Mouse (Mus musculus) hindbrain, embryonic 15.5 days (tissue): Measurements from ENCODE around the gene Cenpf. TPM values are rescaled to one million over a fixed set of nuclear protein-coding genes. Genes with fewer than 3 reads are reported as not detected.

Experiments
- ATAC-seq: fragments of 200-750 bp; cut with Nextera tagmentation; 2 replicates; pipeline ENCODE4 v1.8.0; 2017; ENCODE audit warnings: low read depth, moderate number of reproducible peaks, moderate TSS enrichment; ENCODE audit not compliant: low FRiP score
- H3K27ac ChIP-seq: fragments of 300-500 bp; sonication (generic); replicated peaks from 2 replicates; pipeline ENCODE4 v1.5.1; 2015; ENCODE audit warnings: mild to moderate bottlenecking, inconsistent platforms
- H3K27me3 ChIP-seq: fragments of 300-500 bp; sonication (generic); 2 replicates; pipeline ENCODE4 v1.6.1; 2015; ENCODE audit warnings: control low read depth, inconsistent platforms
- H3K36me3 ChIP-seq: fragments of 300-500 bp; sonication (generic); 2 replicates; pipeline ENCODE4 v1.6.1; 2015; ENCODE audit warnings: control low read depth, inconsistent platforms
- H3K4me1 ChIP-seq: fragments of 300-500 bp; sonication (generic); replicated peaks from 2 replicates; pipeline ENCODE4 v1.6.1; 2015; ENCODE audit warnings: control low read depth, inconsistent platforms
- H3K4me2 ChIP-seq: fragments of 300-500 bp; sonication (generic); 2 replicates; pipeline ENCODE4 v1.6.1; 2015; ENCODE audit warnings: moderate library complexity, mild to moderate bottlenecking, inconsistent platforms
- H3K4me3 ChIP-seq: fragments of 300-500 bp; sonication (generic); 2 replicates; pipeline ENCODE4 v1.5.1; 2015; ENCODE audit warnings: mild to moderate bottlenecking, inconsistent platforms
- H3K9ac ChIP-seq: fragments of 300-500 bp; sonication (generic); 2 replicates; pipeline ENCODE4 v1.6.1; 2015; ENCODE audit warnings: inconsistent platforms
- H3K9me3 ChIP-seq: fragments of 300-500 bp; sonication (generic); 2 replicates; pipeline ENCODE4 v1.6.1; 2016; ENCODE audit warnings: control low read depth, inconsistent platforms
- WGBS: fragments of 180-500 bp; shearing (Covaris S2); methylation state at CpG from one replicate; pipeline ENCODE4 v1.1.7; 2015; 5-methylcytosine and 5-hydroxymethylcytosine counted together
- polyA plus RNA-seq: library from polyadenylated mRNA; unstranded; fragments of >200 nt; fragmentation: Nextera tagmentation; extraction: Ambion mirVana; gene quantifications from 2 replicates; pipeline ENCODE4 v1.2.1, GENCODE M21; 2015

The Cenpf gene
- polyA plus RNA-seq, result 21.0 and 25.3 TPM in 2 replicates

DNA sequence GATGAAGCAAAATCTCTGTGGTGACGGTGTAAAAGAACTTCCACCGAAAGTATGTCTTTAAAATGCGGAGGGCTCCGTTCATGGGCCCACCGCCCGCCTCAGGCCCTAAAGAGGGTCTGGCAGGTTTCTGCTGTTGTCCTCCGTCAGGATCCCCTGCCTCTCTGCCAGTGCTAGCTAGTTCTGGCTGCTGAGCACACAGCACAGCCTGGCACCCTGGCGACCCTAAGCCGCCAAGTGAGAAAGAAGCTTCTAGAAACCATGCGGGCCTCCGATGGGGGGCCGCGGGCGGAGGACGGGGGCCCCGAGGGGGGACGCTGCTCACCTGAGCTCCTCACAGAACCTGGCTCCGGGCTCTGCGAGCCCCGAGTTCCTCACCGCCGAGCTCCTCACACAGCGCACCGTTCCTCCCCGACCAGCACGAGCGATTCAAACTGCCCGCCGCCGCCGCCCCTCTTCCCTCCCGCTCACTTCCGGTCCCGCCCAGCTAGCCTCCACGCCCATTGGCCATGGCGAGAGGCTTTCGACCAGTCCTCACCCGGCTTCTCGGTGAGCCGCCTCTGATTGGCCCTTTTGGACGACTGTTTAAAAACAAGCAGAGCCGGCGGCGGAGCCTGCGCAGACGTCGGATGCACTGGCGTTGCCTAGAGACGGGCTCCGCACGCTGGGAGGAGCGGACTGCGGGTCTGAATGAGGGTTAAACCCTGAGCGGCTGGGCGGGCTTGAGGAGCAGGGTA is at the start of gene Cenpf:
TSS of gene Cenpf (minus strand) at position 433 of the 734 bp plus-strand sequence.
- Histone ChIP-seq H3K27ac (no peak within 1 kb of the TSS), H3K4me1 (peaks cover 10% of the 10 kb centered on the region), H3K36me3 (no peaks in the 10 kb centered on the region), H3K27me3 (no peaks in the 10 kb centered on the region), H3K9ac (peak within 1 kb of the TSS; percentile 35), H3K4me2 (peak within 1 kb of the TSS; percentile 87), H3K9me3 (no peaks in the 10 kb centered on the region), H3K4me3 (peak within 1 kb of the TSS; percentile 58)
- ATAC-seq, result peak; percentile 100
- under 1% methylated on average over 43 of the region's 55 CpGs for WGBS

- H3K27ac ChIP-seq, result no peak overlapping the region
- no peaks in the 10 kb centered on the region for H3K36me3 ChIP-seq
- WGBS, result 78% methylated on average over 8 of the region's 8 CpGs
Observed at GRCm38 (mm10) chr1:189732156-189732555, 44.3 kb upstream of the Cenpf start.

GRCm38 (mm10) chr1:189731697-189732096 is 43.8 kb upstream of the Cenpf start:
- no peak overlapping the region for H3K4me2 ChIP-seq
- WGBS, result 60% methylated on average over 10 of the region's 10 CpGs
- H3K9me3 ChIP-seq, result no peaks in the 10 kb centered on the region
- H3K4me1 ChIP-seq, result peaks cover 22% of the 10 kb centered on the region
- no peak overlapping the region for H3K9ac ChIP-seq
- H3K27me3 ChIP-seq, result peaks cover 34% of the 10 kb centered on the region
- H3K4me3 ChIP-seq, result no peak overlapping the region
- no peaks in the 10 kb centered on the region for H3K36me3 ChIP-seq
- no peak for ATAC-seq
- H3K27ac ChIP-seq, result no peak overlapping the region

More at GRCm38 (mm10) chr1:189732156-189732555, 44.3 kb upstream of the Cenpf start:
- ATAC-seq, result no peak
- peaks cover 21% of the 10 kb centered on the region for H3K4me1 ChIP-seq
- H3K4me3 ChIP-seq, result no peak overlapping the region
- peaks cover 30% of the 10 kb centered on the region for H3K27me3 ChIP-seq
- H3K4me2 ChIP-seq, result no peak overlapping the region
- no peaks in the 10 kb centered on the region for H3K9me3 ChIP-seq
- no peak overlapping the region for H3K9ac ChIP-seq

DNA sequence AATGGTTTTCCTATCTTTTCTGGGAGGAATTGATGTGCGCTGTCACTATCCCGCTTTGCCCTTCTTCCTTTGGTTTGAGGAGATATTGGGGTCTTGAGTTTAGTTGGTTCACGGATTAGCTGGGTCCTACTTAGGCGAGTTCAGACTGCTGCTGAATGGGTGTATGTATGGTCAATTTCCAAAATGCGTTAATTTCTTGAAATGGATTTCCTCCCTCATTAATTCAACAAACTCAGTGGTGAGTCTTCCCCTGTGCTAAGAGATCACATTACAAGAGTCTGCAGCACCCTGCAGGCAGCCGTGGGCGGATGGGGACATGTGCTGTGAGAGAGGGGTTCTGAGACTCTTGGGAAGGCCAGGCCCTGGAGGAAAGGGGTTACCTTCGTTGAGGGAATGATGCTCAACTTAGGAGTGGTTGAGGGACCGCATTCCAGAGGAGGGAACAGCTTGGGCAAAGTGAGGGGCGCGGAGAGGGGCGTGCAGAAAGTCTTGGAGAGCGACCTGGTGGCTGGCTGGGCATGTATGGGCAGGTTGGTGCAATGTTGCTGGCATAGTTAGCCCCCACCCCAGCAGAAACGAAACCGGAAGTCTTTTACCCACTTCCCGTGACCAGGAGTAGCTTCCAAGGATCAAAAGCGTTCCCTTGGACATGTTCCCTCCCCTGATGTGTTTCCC is 41.4 kb upstream of the Cenpf start:
- Histone ChIP-seq H3K9me3 (no peaks in the 10 kb centered on the region), H3K4me3 (peak overlapping the region; percentile 56), H3K9ac (no peak overlapping the region), H3K4me1 (peaks cover 22% of the 10 kb centered on the region), H3K27me3 (peaks cover 39% of the 10 kb centered on the region), H3K36me3 (no peaks in the 10 kb centered on the region), H3K27ac (no peak overlapping the region), H3K4me2 (peak overlapping the region; percentile 96)
- no peak for ATAC-seq
- WGBS, result 10% methylated on average over 17 of the region's 17 CpGs

GRCm38 (mm10) chr1:189728784-189729115 is 40.9 kb upstream of the Cenpf start:
- 0% methylated on average over 14 of the region's 15 CpGs for WGBS
- Histone ChIP-seq H3K36me3 (no peaks in the 10 kb centered on the region), H3K27ac (no peak overlapping the region), H3K4me3 (peak overlapping the region; percentile 56), H3K27me3 (peaks cover 39% of the 10 kb centered on the region), H3K9ac (peak overlapping the region; percentile 47), H3K4me2 (peak overlapping the region; percentile 96), H3K4me1 (peaks cover 22% of the 10 kb centered on the region), H3K9me3 (no peaks in the 10 kb centered on the region)
- no peak for ATAC-seq

GRCm38 (mm10) chr1:189727884-189728783 is 40.2 kb upstream of the Cenpf start, which contains the start of gene Ptpn14:
Gene Ptpn14 (plus strand): TSS chr1:189728268.
- Histone ChIP-seq H3K4me2 (peak within 1 kb of the TSS; percentile 96), H3K9ac (peak within 1 kb of the TSS; percentile 47), H3K27me3 (peaks cover 39% of the 10 kb centered on the region), H3K27ac (peak within 1 kb of the TSS; percentile 64), H3K4me1 (peaks cover 22% of the 10 kb centered on the region), H3K4me3 (peak within 1 kb of the TSS; percentile 56), H3K9me3 (no peaks in the 10 kb centered on the region), H3K36me3 (no peaks in the 10 kb centered on the region)
- WGBS, result under 1% methylated on average over 92 of the region's 98 CpGs
- ATAC-seq, result peak; percentile 89

- WGBS, result under 1% methylated on average over 22 of the region's 22 CpGs
Observed at GRCm38 (mm10) chr1:189727346-189727883, 39.5 kb upstream of the Cenpf start.

GRCm38 (mm10) chr1:189726121-189726520 is 38.2 kb upstream of the Cenpf start:
- peaks cover 22% of the 10 kb centered on the region for H3K4me1 ChIP-seq
- H3K27ac ChIP-seq, result no peak overlapping the region
- no peak overlapping the region for H3K4me2 ChIP-seq
- WGBS, result 71% methylated on average over 4 of the region's 4 CpGs
- ATAC-seq, result no peak
- no peaks in the 10 kb centered on the region for H3K9me3 ChIP-seq
- H3K4me3 ChIP-seq, result no peak overlapping the region
- peaks cover 39% of the 10 kb centered on the region for H3K27me3 ChIP-seq
- H3K9ac ChIP-seq, result no peak overlapping the region
- no peaks in the 10 kb centered on the region for H3K36me3 ChIP-seq

More at GRCm38 (mm10) chr1:189727346-189727883, 39.5 kb upstream of the Cenpf start:
- ATAC-seq, result no peak; the same call in 1 of the 2 replicates
- peak overlapping the region; percentile 56 for H3K4me3 ChIP-seq
- H3K27ac ChIP-seq, result peak overlapping the region; percentile 64
- no peaks in the 10 kb centered on the region for H3K9me3 ChIP-seq
- peak overlapping the region; percentile 96 for H3K4me2 ChIP-seq
- no peaks in the 10 kb centered on the region for H3K36me3 ChIP-seq
- peaks cover 39% of the 10 kb centered on the region for H3K27me3 ChIP-seq
- peaks cover 22% of the 10 kb centered on the region for H3K4me1 ChIP-seq
- H3K9ac ChIP-seq, result peak overlapping the region; percentile 47

DNA sequence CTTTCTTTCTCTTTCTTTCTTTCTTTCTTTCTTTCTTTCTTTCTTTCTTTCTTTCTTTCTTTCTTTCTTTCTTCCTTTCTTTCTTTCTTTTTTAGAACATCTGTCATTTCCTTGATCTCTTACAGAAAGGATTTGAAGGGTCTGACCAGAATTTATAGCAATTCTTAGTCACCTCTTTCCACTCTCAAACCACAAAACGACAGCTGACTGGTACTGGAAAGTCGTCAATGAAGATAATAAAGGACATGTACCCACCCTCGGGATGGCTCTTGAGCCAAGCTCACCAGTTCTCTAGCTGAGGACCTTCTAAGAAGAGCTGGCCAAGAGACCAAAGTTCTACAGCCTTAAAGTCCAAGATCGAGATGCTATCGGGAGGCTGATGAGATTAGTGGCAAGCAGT is 30.7 kb upstream of the Cenpf start:
- no peak overlapping the region for H3K4me3 ChIP-seq
- no peaks in the 10 kb centered on the region for H3K4me1 ChIP-seq
- no peak overlapping the region for H3K9ac ChIP-seq
- H3K27me3 ChIP-seq, result no peaks in the 10 kb centered on the region
- ATAC-seq, result no peak
- H3K36me3 ChIP-seq, result no peaks in the 10 kb centered on the region
- H3K27ac ChIP-seq, result no peak overlapping the region
- H3K9me3 ChIP-seq, result no peaks in the 10 kb centered on the region
- H3K4me2 ChIP-seq, result no peak overlapping the region
- WGBS, result 77% methylated on average over 5 of the region's 5 CpGs

DNA sequence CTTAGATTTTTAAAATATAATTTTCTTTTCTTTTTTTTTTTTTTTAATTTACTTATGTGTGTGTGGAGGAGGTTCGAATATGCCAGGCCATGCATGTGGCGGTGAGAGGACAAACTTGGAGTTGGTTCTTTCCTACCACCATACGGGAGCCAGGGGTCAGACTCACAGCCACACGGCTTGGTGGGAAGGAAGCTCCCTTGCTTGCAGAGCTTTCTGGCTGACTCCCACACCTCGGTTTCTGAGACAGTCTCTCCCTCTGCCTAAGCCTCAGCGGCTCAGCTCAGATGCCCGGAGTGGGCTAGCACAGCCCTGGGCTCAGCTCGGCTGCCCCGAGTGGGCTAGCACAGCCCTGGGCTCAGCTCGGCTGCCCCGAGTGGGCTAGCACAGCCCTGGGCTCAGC is 29.7 kb upstream of the Cenpf start:
- no peak for ATAC-seq
- H3K4me3 ChIP-seq, result no peak overlapping the region
- H3K4me2 ChIP-seq, result no peak overlapping the region
- 86% methylated on average over 11 of the region's 11 CpGs for WGBS
- H3K9me3 ChIP-seq, result no peaks in the 10 kb centered on the region
- H3K27ac ChIP-seq, result no peak overlapping the region
- H3K27me3 ChIP-seq, result no peaks in the 10 kb centered on the region
- H3K4me1 ChIP-seq, result no peaks in the 10 kb centered on the region
- H3K9ac ChIP-seq, result no peak overlapping the region
- H3K36me3 ChIP-seq, result no peaks in the 10 kb centered on the region

DNA sequence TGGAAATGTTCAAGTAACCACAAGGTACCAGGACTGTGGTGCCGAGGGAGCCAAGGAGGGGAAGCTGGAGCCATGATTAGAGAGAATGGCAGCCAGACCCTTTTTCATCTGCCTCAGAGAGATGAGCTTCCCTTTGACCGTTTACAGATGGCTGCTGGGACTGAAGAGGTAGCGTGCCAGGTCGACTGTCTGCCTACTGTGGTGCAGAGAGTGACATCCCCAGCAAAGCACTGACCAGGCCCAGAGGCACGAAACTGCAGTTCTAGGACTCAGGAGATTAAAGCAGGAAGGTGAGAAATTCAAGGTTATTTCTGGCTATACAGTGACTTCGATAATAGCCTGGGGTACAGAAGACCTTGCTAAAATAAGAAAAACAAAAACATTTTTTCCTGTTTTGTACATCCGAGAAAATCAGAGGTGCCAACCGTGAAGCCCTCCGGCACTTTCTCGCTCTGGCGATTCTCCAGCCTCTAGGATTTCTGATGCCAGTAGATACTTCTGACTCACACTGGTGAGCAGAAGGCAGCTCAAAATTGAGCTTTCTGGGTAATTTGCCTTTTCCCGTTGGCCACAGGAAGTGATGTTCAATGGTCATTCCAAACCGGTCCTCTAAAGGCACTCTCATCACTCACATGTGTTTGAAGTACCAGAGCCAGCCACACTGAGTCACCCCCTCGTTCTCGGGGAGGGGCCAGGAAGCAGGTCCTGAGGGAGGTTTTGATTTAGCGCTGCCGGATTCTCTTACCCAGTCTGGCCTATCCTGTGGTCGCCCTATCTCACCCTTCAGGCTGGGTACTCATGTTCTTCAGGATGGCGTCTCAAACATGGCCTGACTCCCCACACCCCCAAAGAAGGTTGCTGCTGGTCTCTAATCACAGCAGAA is 28.3 kb upstream of the Cenpf start:
- Histone ChIP-seq H3K4me3 (no peak overlapping the region), H3K4me2 (no peak overlapping the region), H3K36me3 (no peaks in the 10 kb centered on the region), H3K9me3 (no peaks in the 10 kb centered on the region), H3K27me3 (no peaks in the 10 kb centered on the region), H3K9ac (no peak overlapping the region), H3K4me1 (no peaks in the 10 kb centered on the region), H3K27ac (no peak overlapping the region)
- ATAC-seq, result no peak
- WGBS, result 65% methylated on average over 19 of the region's 19 CpGs
